Mouse (Mus musculus) embryonic facial prominence, embryonic 11.5 days (tissue): ENCODE data around the gene Gm10401. TPM values are rescaled to one million over a fixed set of nuclear protein-coding genes. Genes with fewer than 3 reads are reported as not detected.

Experiments used
- ATAC-seq: fragments of 200-750 bp; cut with Nextera tagmentation; replicated peaks from 2 replicates; pipeline ENCODE4 v1.8.0; 2017; ENCODE audit warnings: low read depth; ENCODE audit not compliant: insufficient number of reproducible peaks, low FRiP score, low TSS enrichment
- DNase-seq: peaks from one replicate; pipeline ENCODE4 v3.0.0-alpha.2; 2015; ENCODE audit warnings: low spot score
- H3K27ac ChIP-seq: fragments of 300-500 bp; sonication (generic); replicated peaks from 2 replicates; pipeline ENCODE4 v1.5.1; 2014; ENCODE audit warnings: mild to moderate bottlenecking, low read depth, low read length, control low read depth
- H3K27me3 ChIP-seq: fragments of 300-500 bp; sonication (generic); 2 replicates; pipeline ENCODE4 v1.6.1; 2014; ENCODE audit warnings: mild to moderate bottlenecking, low read length, moderate library complexity, mixed read lengths; ENCODE audit not compliant: control insufficient read depth, insufficient read depth
- H3K36me3 ChIP-seq: fragments of 300-500 bp; sonication (generic); replicated peaks from 2 replicates; pipeline ENCODE4 v1.6.1; 2014; ENCODE audit warnings: low read depth, mild to moderate bottlenecking, low read length, moderate library complexity, mixed read lengths; ENCODE audit not compliant: control insufficient read depth, insufficient read depth
- H3K4me1 ChIP-seq: fragments of 300-500 bp; sonication (generic); 2 replicates; pipeline ENCODE4 v1.6.1; 2014; ENCODE audit warnings: low read length, mixed read lengths; ENCODE audit not compliant: control insufficient read depth, insufficient read depth
- H3K4me2 ChIP-seq: fragments of 300-500 bp; sonication (generic); 2 replicates; pipeline ENCODE4 v1.6.1; 2014; ENCODE audit warnings: low read depth, mild to moderate bottlenecking, control low read depth, low read length, moderate library complexity
- H3K4me3 ChIP-seq: fragments of 300-500 bp; sonication (generic); 2 replicates; pipeline ENCODE4 v1.5.1; 2014; ENCODE audit warnings: low read depth, low read length, control low read depth
- H3K9ac ChIP-seq: fragments of 300-500 bp; sonication (generic); replicated peaks from 2 replicates; pipeline ENCODE4 v1.6.1; 2014; ENCODE audit warnings: mild to moderate bottlenecking, control low read depth, low read length
- H3K9me3 ChIP-seq: fragments of 300-500 bp; sonication (generic); replicated peaks from 2 replicates; pipeline ENCODE4 v1.6.1; 2016; ENCODE audit warnings: mild to moderate bottlenecking, low read length, inconsistent platforms, mixed read lengths; ENCODE audit not compliant: control insufficient read depth
- WGBS: fragments of 180-500 bp; shearing (Covaris S2); extraction: QIAGEN DNeasy Blood & Tissue Kit; methylation state at CpG from one replicate; pipeline ENCODE4 v1.1.7; 2014; 5-methylcytosine and 5-hydroxymethylcytosine counted together
- polyA plus RNA-seq: library from polyadenylated mRNA; unstranded; fragments of >200 nt; fragmentation: Nextera tagmentation; extraction: Ambion mirVana; gene quantifications from 2 replicates; pipeline ENCODE4 v1.2.1, GENCODE M21; 2014

Gm10401 gene
- 24.6 and 26.3 TPM in 2 replicates for polyA plus RNA-seq

DNA sequence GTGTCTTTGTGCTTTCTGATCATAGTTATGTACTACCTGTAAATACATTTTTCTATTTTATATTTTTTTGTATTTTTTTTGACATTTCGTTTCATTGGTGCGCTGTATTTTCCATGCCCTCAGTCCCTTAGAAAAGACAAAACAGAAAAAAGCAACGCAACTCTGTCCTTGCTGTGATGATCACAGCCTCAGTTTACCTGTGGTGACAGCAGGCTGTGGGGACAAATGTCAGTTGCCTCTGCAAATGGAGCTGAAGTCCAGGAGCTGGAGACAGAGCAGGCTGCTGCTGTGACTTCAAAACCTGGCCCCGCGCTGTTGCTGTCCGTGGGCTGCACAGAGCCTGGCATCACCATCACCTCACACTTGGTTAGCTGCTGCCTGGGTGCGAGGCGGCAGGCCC lies at the start of gene Gm10401:
Gene Gm10401, minus strand, starts transcription at position 101 of the 400 bp plus-strand sequence.
- Histone ChIP-seq H3K27ac (no peak within 1 kb of the TSS), H3K4me1 (no peaks in the 10 kb centered on the region), H3K9ac (no peak within 1 kb of the TSS), H3K36me3 (peaks cover 14% of the 10 kb centered on the region), H3K9me3 (no peaks in the 10 kb centered on the region), H3K27me3 (no peaks in the 10 kb centered on the region), H3K4me2 (no peak within 1 kb of the TSS), H3K4me3 (no peak within 1 kb of the TSS)
- DNase-seq (no peak), ATAC-seq (no peak)
- 98% methylated on average over 8 of the region's 8 CpGs for WGBS

DNA sequence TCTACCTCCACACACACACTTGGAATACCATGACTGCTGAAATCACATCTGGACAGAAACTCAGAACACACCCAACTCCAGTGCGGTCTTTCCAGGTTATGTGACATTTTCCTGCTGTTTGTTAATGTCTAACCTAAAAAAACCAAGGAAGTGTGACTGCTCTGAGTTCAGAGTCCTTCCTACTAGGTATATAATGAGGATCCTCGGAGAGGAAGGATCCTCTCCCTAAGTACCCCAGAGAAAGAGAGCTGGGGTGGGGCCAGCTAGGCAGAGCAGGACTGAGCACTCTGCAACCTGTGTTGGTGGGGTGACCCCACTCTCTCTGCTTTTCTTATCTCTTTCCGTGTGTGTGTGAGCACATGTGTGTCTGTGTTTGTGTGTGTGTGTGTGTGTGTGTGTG lies 49.3 kb upstream of the Gm10401 start:
- H3K36me3 ChIP-seq = peaks cover 14% of the 10 kb centered on the region
- WGBS = 79% methylated on average over 3 of the region's 3 CpGs
- H3K27me3 ChIP-seq = no peaks in the 10 kb centered on the region

DNA sequence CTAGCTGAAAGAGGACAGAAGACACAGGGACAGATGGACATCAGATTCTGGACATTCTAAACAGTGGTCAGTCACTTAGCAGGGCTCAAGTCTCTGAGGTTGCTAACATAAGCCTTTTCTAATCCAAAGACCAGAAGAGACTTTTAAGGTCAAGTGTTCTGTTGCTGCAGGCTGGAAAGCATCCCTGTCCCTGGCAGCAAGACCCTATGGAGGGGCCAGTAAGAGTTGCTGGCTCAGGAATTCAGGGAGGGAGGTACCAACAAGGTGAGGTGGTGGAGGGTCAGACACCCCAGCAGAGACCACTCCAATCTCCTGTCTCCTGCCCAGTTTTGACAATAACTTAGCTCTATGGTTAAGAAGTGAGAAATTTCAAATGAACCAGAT lies 48.6 kb upstream of the Gm10401 start:
- Histone ChIP-seq H3K36me3 (peaks cover 14% of the 10 kb centered on the region), H3K9me3 (no peaks in the 10 kb centered on the region), H3K27ac (no peak overlapping the region), H3K4me1 (no peaks in the 10 kb centered on the region), H3K4me3 (no peak overlapping the region), H3K9ac (no peak overlapping the region), H3K27me3 (no peaks in the 10 kb centered on the region), H3K4me2 (no peak overlapping the region)
- DNase-seq (no peak), ATAC-seq (no peak)

More for the DNA sequence above, 49.3 kb upstream of the Gm10401 start:
- Histone ChIP-seq H3K4me2 (no peak overlapping the region), H3K4me1 (no peaks in the 10 kb centered on the region; the same call in 1 of the 2 replicates), H3K9ac (no peak overlapping the region), H3K27ac (no peak overlapping the region), H3K4me3 (no peak overlapping the region), H3K9me3 (no peaks in the 10 kb centered on the region)
- no peak for ATAC-seq
- no peak for DNase-seq

DNA sequence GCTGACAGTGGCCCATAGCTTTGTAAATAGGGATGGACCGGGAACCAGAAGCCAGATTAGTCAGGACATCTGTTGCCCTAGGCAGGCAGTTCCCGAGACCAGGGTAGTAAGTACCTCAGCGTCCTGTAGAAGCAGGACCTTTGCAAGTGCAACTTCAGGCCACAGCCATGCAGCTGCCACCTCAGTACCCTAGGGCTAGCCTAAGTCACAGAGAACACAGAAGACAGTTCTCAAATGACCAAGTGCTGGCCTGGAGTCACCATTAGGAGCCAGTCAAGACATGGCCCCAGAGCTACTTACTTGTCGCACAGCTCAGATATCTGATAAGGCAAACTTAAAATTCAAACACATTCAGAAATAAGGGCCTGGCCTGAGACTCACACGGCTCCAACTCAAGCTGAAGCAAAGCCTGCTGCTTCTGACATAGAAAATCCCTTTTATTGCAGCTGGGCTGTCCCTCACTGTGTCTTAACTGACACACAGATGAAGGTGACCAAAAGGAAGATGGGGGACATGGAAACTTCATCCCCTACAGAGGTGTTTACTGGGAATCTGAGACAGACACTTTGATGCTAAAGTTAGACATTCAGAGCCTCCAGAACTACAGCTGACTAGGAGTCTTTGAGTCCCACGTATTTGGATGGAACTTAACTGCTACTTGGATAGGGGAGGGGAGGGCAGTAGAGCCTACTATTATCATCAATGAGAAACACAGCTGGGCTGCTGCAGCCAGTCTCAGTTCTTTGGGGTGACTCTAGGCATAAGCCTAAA lies 48.1 kb upstream of the Gm10401 start:
- no peak overlapping the region for H3K9ac ChIP-seq
- DNase-seq (no peak), ATAC-seq (no peak)
- H3K27me3 ChIP-seq = no peaks in the 10 kb centered on the region
- whole genome bisulfite sequencing = 82% methylated on average over 6 of the region's 6 CpGs
- H3K27ac ChIP-seq = no peak overlapping the region
- no peaks in the 10 kb centered on the region for H3K9me3 ChIP-seq
- H3K36me3 ChIP-seq = peaks cover 14% of the 10 kb centered on the region
- H3K4me1 ChIP-seq = no peaks in the 10 kb centered on the region
- no peak overlapping the region for H3K4me2 ChIP-seq
- no peak overlapping the region for H3K4me3 ChIP-seq

DNA sequence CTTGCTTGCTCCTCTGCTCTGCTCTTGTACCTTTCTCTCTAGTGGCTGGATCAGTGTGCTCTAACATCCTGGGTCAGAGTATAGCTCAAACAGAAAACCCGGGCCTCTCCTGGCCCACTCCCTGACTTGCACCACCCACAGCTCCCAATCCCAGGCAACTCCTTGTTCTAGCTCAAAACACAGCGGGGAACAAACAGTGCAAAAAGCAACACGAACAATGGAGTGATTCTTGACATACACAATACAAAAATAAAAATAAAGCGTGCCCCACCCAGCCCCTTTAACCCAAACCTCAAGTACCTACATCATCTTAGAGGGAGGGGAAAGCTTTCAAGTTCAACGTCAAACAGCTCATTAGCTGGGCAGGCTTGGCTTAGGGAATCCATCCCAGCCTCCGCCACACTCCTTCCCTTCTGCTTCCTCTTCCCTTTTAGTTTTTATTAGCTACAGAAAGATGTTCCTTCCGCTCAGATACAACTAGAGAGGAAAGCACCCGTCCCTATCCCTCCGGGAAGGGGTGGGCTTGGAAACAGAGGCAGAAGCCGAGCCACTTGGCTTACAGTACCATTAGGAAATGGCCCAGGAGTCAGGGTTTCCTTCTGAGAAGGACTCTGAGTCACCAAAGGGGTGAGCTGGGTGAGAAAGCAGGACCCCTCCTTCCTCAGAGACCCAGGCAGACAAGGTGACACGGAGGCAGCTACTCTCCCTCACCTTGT lies 47.3 kb upstream of the Gm10401 start:
- no peaks in the 10 kb centered on the region for H3K4me1 ChIP-seq
- DNase-seq (no peak), ATAC-seq (no peak)
- no peak overlapping the region for H3K27ac ChIP-seq
- H3K9me3 ChIP-seq = no peaks in the 10 kb centered on the region
- 85% methylated on average over 11 of the region's 11 CpGs for WGBS
- H3K4me3 ChIP-seq = no peak overlapping the region
- H3K36me3 ChIP-seq = peaks cover 13% of the 10 kb centered on the region
- no peaks in the 10 kb centered on the region for H3K27me3 ChIP-seq
- H3K4me2 ChIP-seq = no peak overlapping the region
- no peak overlapping the region for H3K9ac ChIP-seq

DNA sequence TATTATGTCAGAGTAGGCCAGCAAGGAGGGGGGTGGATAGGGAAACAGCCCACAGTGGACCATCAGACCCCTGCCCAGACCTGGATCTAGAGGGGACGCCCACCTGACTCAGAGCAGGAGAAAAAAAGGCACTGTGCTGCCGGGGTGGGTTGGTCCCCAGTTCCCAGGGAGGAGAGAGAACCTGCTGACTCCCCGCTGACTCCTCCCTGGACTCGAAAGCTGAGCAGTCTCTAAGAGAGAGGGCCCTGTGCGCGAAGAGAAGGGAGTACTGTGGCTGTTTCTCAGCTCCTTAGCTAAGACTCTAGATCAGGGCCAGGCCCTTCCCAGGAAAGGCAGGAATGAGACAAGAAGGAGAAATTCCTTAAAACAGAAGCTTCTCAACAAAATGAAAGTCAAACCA lies 46.4 kb upstream of the Gm10401 start:
- DNase-seq (no peak), ATAC-seq (no peak)
- H3K4me1 ChIP-seq = no peaks in the 10 kb centered on the region
- H3K9me3 ChIP-seq = no peaks in the 10 kb centered on the region
- no peak overlapping the region for H3K4me2 ChIP-seq
- no peak overlapping the region for H3K27ac ChIP-seq
- no peak overlapping the region for H3K9ac ChIP-seq
- H3K36me3 ChIP-seq = peaks cover 3% of the 10 kb centered on the region
- no peak overlapping the region for H3K4me3 ChIP-seq
- H3K27me3 ChIP-seq = no peaks in the 10 kb centered on the region
- WGBS = 58% methylated on average over 6 of the region's 6 CpGs

DNA sequence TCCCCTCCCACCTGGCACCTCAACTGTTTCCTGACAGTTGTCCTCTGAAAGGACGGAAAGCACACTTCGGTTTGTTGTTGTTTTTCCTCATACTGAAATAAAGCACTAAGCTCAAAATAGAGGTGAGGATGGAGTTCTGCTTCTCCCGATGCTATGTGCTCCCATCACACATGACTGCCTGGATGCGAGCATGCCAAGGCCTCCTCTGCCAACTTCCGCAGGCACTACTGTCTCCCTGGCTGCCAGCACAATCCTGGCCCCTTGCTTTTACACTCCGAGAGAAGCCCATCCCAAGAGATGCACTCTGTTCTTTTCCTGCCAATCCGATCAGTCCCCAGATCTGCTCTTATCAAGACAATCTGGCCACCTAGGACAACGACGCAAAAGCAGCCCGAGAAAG lies 45.5 kb upstream of the Gm10401 start:
- no peak overlapping the region for H3K9ac ChIP-seq

DNA sequence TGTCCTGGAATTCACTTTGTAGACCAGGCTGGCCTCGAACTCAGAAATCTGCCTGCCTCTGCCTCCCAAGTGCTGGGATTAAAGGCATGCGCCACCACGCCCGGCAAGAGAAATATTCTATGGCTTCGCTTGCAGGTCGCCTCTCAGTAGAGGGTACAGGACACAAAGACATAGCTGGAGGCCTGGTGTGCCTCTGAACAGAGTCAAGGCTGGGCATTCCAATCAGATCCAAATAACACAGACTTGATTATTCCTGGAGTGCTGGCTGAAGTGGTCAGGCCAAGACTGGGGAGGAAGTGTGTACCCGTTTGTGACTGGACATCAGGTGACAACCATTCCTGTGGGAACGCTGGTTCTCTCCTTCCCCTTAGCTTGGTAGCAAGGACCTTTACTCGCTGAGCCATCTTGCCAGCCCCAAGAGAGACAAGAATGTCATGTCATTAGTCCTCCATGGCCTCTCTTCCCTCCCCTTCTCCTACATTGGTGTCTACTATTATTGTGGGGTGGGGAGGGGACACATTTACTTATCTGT lies 44.1 kb upstream of the Gm10401 start:
- H3K4me2 ChIP-seq = no peak overlapping the region
- H3K27me3 ChIP-seq = no peaks in the 10 kb centered on the region
- H3K27ac ChIP-seq = no peak overlapping the region
- 87% methylated on average over 9 of the region's 9 CpGs for WGBS
- no peaks in the 10 kb centered on the region for H3K36me3 ChIP-seq
- H3K9me3 ChIP-seq = no peaks in the 10 kb centered on the region
- H3K4me3 ChIP-seq = no peak overlapping the region
- no peaks in the 10 kb centered on the region for H3K4me1 ChIP-seq
- DNase-seq (no peak), ATAC-seq (no peak)
- no peak overlapping the region for H3K9ac ChIP-seq

More for the DNA sequence above, 45.5 kb upstream of the Gm10401 start:
- no peak overlapping the region for H3K4me3 ChIP-seq
- H3K27ac ChIP-seq = no peak overlapping the region
- no peaks in the 10 kb centered on the region for H3K36me3 ChIP-seq
- no peaks in the 10 kb centered on the region for H3K9me3 ChIP-seq
- WGBS = 80% methylated on average over 10 of the region's 10 CpGs
- H3K4me1 ChIP-seq = no peaks in the 10 kb centered on the region
- H3K4me2 ChIP-seq = no peak overlapping the region
- no peak for ATAC-seq
- H3K27me3 ChIP-seq = no peaks in the 10 kb centered on the region
- no peak for DNase-seq
